Mouse (Mus musculus): ENCODE results near the gene Cacna1s. TPM values are rescaled to one million over a fixed set of nuclear protein-coding genes. Genes with fewer than 3 reads are reported as not detected.

Cacna1s gene
- polyA plus RNA-seq, 1 experiment from 2014 or later: 0.29 TPM

- no peak for ATAC-seq (ENCODE audit: low FRiP score)
- 47% methylated on average over 3 of the region's 3 CpGs for WGBS
- no peak overlapping the region for H3K27ac ChIP-seq
- H3K36me3 ChIP-seq: no peaks in the 10 kb centered on the region
- H3K9ac ChIP-seq: no peak overlapping the region
- H3K27me3 ChIP-seq: peaks cover 3% of the 10 kb centered on the region
- H3K4me3 ChIP-seq: no peak overlapping the region
- H3K9me3 ChIP-seq: no peaks in the 10 kb centered on the region
- no peak overlapping the region for H3K4me2 ChIP-seq
- peaks cover 22% of the 10 kb centered on the region; the same call in 1 of the 2 replicates for H3K4me1 ChIP-seq (replicated peaks)
Measured at GRCm38 (mm10) chr1:136058594-136058993, 6.0 kb downstream of the Cacna1s start.

- Histone ChIP-seq H3K9ac (no peak overlapping the region), H3K4me3 (no peak overlapping the region), H3K27me3 (no peaks in the 10 kb centered on the region), H3K36me3 (no peaks in the 10 kb centered on the region), H3K9me3 (no peaks in the 10 kb centered on the region), H3K4me1 (replicated peaks) (0 out of 2 replicates have a peak, but pooled peaks cover 16% of the 10 kb centered on the region), H3K27ac (no peak overlapping the region), H3K4me2 (no peak overlapping the region)
- 54% methylated on average over 9 of the region's 9 CpGs for WGBS
- ATAC-seq (ENCODE audit: low FRiP score): peak; percentile 55; the same call in 1 of the 2 replicates
Measured at GRCm38 (mm10) chr1:136061041-136061789, 8.7 kb downstream of the Cacna1s start.

- Histone ChIP-seq H3K4me3 (no peak overlapping the region), H3K4me1 (replicated peaks) (0 out of 2 replicates have a peak, but pooled peaks cover 11% of the 10 kb centered on the region), H3K9me3 (no peaks in the 10 kb centered on the region), H3K27ac (no peak overlapping the region), H3K9ac (no peak overlapping the region), H3K4me2 (no peak overlapping the region), H3K27me3 (no peaks in the 10 kb centered on the region), H3K36me3 (no peaks in the 10 kb centered on the region)
- peak; percentile 49; the same call in 1 of the 2 replicates for ATAC-seq (ENCODE audit: low FRiP score)
- WGBS: 78% methylated on average over 7 of the region's 7 CpGs
Measured at GRCm38 (mm10) chr1:136061790-136062141, 9.2 kb downstream of the Cacna1s start.

GRCm38 (mm10) chr1:136063991-136064390, 11.4 kb downstream of the Cacna1s start:
- H3K27ac ChIP-seq: no peak overlapping the region
- H3K36me3 ChIP-seq: no peaks in the 10 kb centered on the region
- no peak overlapping the region for H3K9ac ChIP-seq
- H3K4me2 ChIP-seq: no peak overlapping the region
- no peak for ATAC-seq (ENCODE audit: low FRiP score)
- H3K9me3 ChIP-seq: no peaks in the 10 kb centered on the region
- H3K4me3 ChIP-seq: no peak overlapping the region
- H3K27me3 ChIP-seq: no peaks in the 10 kb centered on the region
- WGBS: 76% methylated on average over 5 of the region's 5 CpGs
- H3K4me1 ChIP-seq (replicated peaks): 0 out of 2 replicates have a peak, but pooled peaks cover 9% of the 10 kb centered on the region

- Histone ChIP-seq H3K36me3 (no peaks in the 10 kb centered on the region), H3K27ac (no peak overlapping the region), H3K4me1 (replicated peaks) (0 out of 2 replicates have a peak, but pooled peaks cover 3% of the 10 kb centered on the region), H3K4me3 (no peak overlapping the region), H3K9me3 (no peaks in the 10 kb centered on the region), H3K9ac (no peak overlapping the region), H3K27me3 (no peaks in the 10 kb centered on the region), H3K4me2 (no peak overlapping the region)
- ATAC-seq (ENCODE audit: low FRiP score): no peak
- WGBS: 63% methylated on average over 1 of the region's 1 CpGs
Measured at GRCm38 (mm10) chr1:136066621-136067020, 14.1 kb downstream of the Cacna1s start.

GRCm38 (mm10) chr1:136067579-136067978, 15.0 kb downstream of the Cacna1s start:
- H3K27ac ChIP-seq: no peak overlapping the region
- H3K27me3 ChIP-seq: no peaks in the 10 kb centered on the region
- no peak overlapping the region for H3K4me2 ChIP-seq
- H3K36me3 ChIP-seq: no peaks in the 10 kb centered on the region
- H3K4me3 ChIP-seq: no peak overlapping the region
- WGBS: 65% methylated on average over 3 of the region's 3 CpGs
- H3K4me1 ChIP-seq (replicated peaks): no peaks in the 10 kb centered on the region
- ATAC-seq (ENCODE audit: low FRiP score): no peak
- H3K9ac ChIP-seq: no peak overlapping the region
- H3K9me3 ChIP-seq: no peaks in the 10 kb centered on the region

- Histone ChIP-seq H3K27me3 (no peaks in the 10 kb centered on the region), H3K9ac (no peak overlapping the region), H3K4me3 (no peak overlapping the region), H3K4me1 (replicated peaks) (no peaks in the 10 kb centered on the region), H3K4me2 (no peak overlapping the region), H3K36me3 (no peaks in the 10 kb centered on the region), H3K9me3 (no peaks in the 10 kb centered on the region), H3K27ac (no peak overlapping the region)
- WGBS: 11% methylated on average over 3 of the region's 3 CpGs
- ATAC-seq (ENCODE audit: low FRiP score): no peak
Measured at GRCm38 (mm10) chr1:136076086-136076485, 23.5 kb downstream of the Cacna1s start.

GRCm38 (mm10) chr1:136077656-136078055, 25.1 kb downstream of the Cacna1s start:
- no peak for ATAC-seq (ENCODE audit: low FRiP score)
- Histone ChIP-seq H3K27ac (no peak overlapping the region), H3K4me2 (no peak overlapping the region), H3K4me1 (replicated peaks) (no peaks in the 10 kb centered on the region), H3K36me3 (no peaks in the 10 kb centered on the region), H3K9ac (no peak overlapping the region), H3K27me3 (no peaks in the 10 kb centered on the region), H3K9me3 (0 out of 2 replicates have a peak, but pooled peaks cover 9% of the 10 kb centered on the region), H3K4me3 (no peak overlapping the region)
- whole genome bisulfite sequencing: 73% methylated on average over 4 of the region's 4 CpGs

- Histone ChIP-seq H3K9ac (no peak overlapping the region), H3K4me2 (no peak overlapping the region), H3K9me3 (0 out of 2 replicates have a peak, but pooled peaks cover 9% of the 10 kb centered on the region), H3K27me3 (no peaks in the 10 kb centered on the region; the same call in 1 of the 2 replicates), H3K4me3 (no peak overlapping the region), H3K36me3 (no peaks in the 10 kb centered on the region), H3K4me1 (replicated peaks) (no peaks in the 10 kb centered on the region), H3K27ac (no peak overlapping the region)
- ATAC-seq (ENCODE audit: low FRiP score): no peak
- 97% methylated on average over 1 of the region's 1 CpGs for WGBS
Measured at GRCm38 (mm10) chr1:136081161-136081560, 28.6 kb downstream of the Cacna1s start.

GRCm38 (mm10) chr1:136085988-136086685, 33.6 kb downstream of the Cacna1s start:
- no peak overlapping the region for H3K9ac ChIP-seq
- H3K9me3 ChIP-seq: 0 out of 2 replicates have a peak, but pooled peaks cover 9% of the 10 kb centered on the region
- H3K4me2 ChIP-seq: no peak overlapping the region
- 93% methylated on average over 3 of the region's 3 CpGs for WGBS
- H3K36me3 ChIP-seq: no peaks in the 10 kb centered on the region
- no peaks in the 10 kb centered on the region; the same call in 1 of the 2 replicates for H3K27me3 ChIP-seq
- H3K4me1 ChIP-seq (replicated peaks): no peaks in the 10 kb centered on the region; the same call in 1 of the 2 replicates
- ATAC-seq (ENCODE audit: low FRiP score): no peak
- no peak overlapping the region for H3K27ac ChIP-seq
- H3K4me3 ChIP-seq: no peak overlapping the region

GRCm38 (mm10) chr1:136089368-136090165, 37.0 kb downstream of the Cacna1s start:
- Histone ChIP-seq H3K36me3 (no peaks in the 10 kb centered on the region), H3K9me3 (no peaks in the 10 kb centered on the region), H3K4me1 (replicated peaks) (no peaks in the 10 kb centered on the region; the same call in 1 of the 2 replicates), H3K4me3 (no peak overlapping the region), H3K27me3 (peaks cover 4% of the 10 kb centered on the region; the same call in 1 of the 2 replicates), H3K9ac (no peak overlapping the region), H3K27ac (no peak overlapping the region), H3K4me2 (no peak overlapping the region)
- no peak for ATAC-seq (ENCODE audit: low FRiP score)
- 79% methylated on average over 9 of the region's 9 CpGs for WGBS

GRCm38 (mm10) chr1:136093726-136094125, 41.2 kb downstream of the Cacna1s start:
- H3K4me1 ChIP-seq (replicated peaks): no peaks in the 10 kb centered on the region; the same call in 1 of the 2 replicates
- ATAC-seq (ENCODE audit: low FRiP score): no peak
- 78% methylated on average over 3 of the region's 3 CpGs for WGBS
- no peak overlapping the region for H3K9ac ChIP-seq
- no peaks in the 10 kb centered on the region for H3K36me3 ChIP-seq
- H3K4me2 ChIP-seq: no peak overlapping the region
- no peak overlapping the region for H3K27ac ChIP-seq
- H3K4me3 ChIP-seq: no peak overlapping the region
- no peaks in the 10 kb centered on the region for H3K9me3 ChIP-seq
- 0 out of 2 replicates have a peak, but pooled peaks cover 4% of the 10 kb centered on the region for H3K27me3 ChIP-seq
